Mouse (Mus musculus): ENCODE measurements around the gene Gsto1.

DNA sequence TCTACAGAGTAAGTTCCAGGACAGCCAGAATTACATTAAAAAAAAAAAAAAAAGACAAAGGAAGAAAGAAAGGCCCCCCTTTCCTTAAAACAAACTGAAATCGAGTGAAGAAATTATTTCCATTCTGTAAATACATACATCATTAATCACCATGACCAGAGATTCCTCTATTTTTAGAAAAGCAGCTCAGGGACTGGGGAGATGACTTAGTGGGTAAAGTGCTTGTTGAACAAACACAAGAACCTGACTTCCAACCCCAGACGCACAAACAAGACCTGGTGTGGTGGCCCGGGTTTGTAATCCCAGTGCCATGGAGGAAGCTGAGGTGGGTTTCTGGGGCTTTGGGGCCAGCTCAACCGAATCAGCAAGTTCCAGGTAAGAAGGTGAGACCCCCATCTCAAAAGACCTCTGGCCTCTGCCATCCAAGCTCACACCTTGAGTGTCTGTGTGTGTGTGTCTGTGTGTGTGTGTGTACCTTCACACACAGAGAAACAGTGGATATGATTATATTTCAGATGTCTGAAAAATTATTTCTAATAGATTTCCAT lies 12.9 kb downstream of the Gsto1 start:
- TF ChIP-seq EP300 (IDR thresholded peaks at IDR 0.05; ENCODE audit: insufficient read depth, low read depth, low read length), result no peak
- no peak for TF ChIP-seq CTCF (IDR thresholded peaks at IDR 0.05; ENCODE audit: low read depth, low read length)
- no peak for TF ChIP-seq POLR2A (IDR thresholded peaks at IDR 0.05; ENCODE audit: insufficient read depth, low read length)

Data from ES-Bruce4 (cell line).